Mouse (Mus musculus) hindbrain, embryonic 15.5 days (tissue): ENCODE data around the gene Usp32. TPM values are rescaled to one million over a fixed set of nuclear protein-coding genes. Genes with fewer than 3 reads are reported as not detected.

ENCODE experiments used
- ATAC-seq: fragments of 200-750 bp; cut with Nextera tagmentation; 2 replicates; pipeline ENCODE4 v1.8.0; 2017; ENCODE audit warnings: low read depth, moderate number of reproducible peaks, moderate TSS enrichment; ENCODE audit not compliant: low FRiP score
- H3K27ac ChIP-seq: fragments of 300-500 bp; sonication (generic); replicated peaks from 2 replicates; pipeline ENCODE4 v1.5.1; 2015; ENCODE audit warnings: mild to moderate bottlenecking, inconsistent platforms
- H3K27me3 ChIP-seq: fragments of 300-500 bp; sonication (generic); 2 replicates; pipeline ENCODE4 v1.6.1; 2015; ENCODE audit warnings: control low read depth, inconsistent platforms
- H3K36me3 ChIP-seq: fragments of 300-500 bp; sonication (generic); 2 replicates; pipeline ENCODE4 v1.6.1; 2015; ENCODE audit warnings: control low read depth, inconsistent platforms
- H3K4me1 ChIP-seq: fragments of 300-500 bp; sonication (generic); replicated peaks from 2 replicates; pipeline ENCODE4 v1.6.1; 2015; ENCODE audit warnings: control low read depth, inconsistent platforms
- H3K4me2 ChIP-seq: fragments of 300-500 bp; sonication (generic); 2 replicates; pipeline ENCODE4 v1.6.1; 2015; ENCODE audit warnings: moderate library complexity, mild to moderate bottlenecking, inconsistent platforms
- H3K4me3 ChIP-seq: fragments of 300-500 bp; sonication (generic); 2 replicates; pipeline ENCODE4 v1.5.1; 2015; ENCODE audit warnings: mild to moderate bottlenecking, inconsistent platforms
- H3K9ac ChIP-seq: fragments of 300-500 bp; sonication (generic); 2 replicates; pipeline ENCODE4 v1.6.1; 2015; ENCODE audit warnings: inconsistent platforms
- H3K9me3 ChIP-seq: fragments of 300-500 bp; sonication (generic); 2 replicates; pipeline ENCODE4 v1.6.1; 2016; ENCODE audit warnings: control low read depth, inconsistent platforms
- WGBS: fragments of 180-500 bp; shearing (Covaris S2); methylation state at CpG from one replicate; pipeline ENCODE4 v1.1.7; 2015; 5-methylcytosine and 5-hydroxymethylcytosine counted together
- polyA plus RNA-seq: library from polyadenylated mRNA; unstranded; fragments of >200 nt; fragmentation: Nextera tagmentation; extraction: Ambion mirVana; gene quantifications from 2 replicates; pipeline ENCODE4 v1.2.1, GENCODE M21; 2015

The Usp32 gene
- polyA plus RNA-seq, 1 experiment from 2014 or later, result 10.6 TPM

- Histone ChIP-seq H3K9me3 (no peaks in the 10 kb centered on the region), H3K4me1 (no peaks in the 10 kb centered on the region), H3K27me3 (no peaks in the 10 kb centered on the region), H3K9ac (no peak overlapping the region), H3K36me3 (no peaks in the 10 kb centered on the region), H3K27ac (no peak overlapping the region), H3K4me3 (no peak overlapping the region), H3K4me2 (no peak overlapping the region)
- WGBS, result 96% methylated on average over 3 of the region's 3 CpGs
- no peak for ATAC-seq
Observed at GRCm38 (mm10) chr11:85116084-85116844, 23.7 kb downstream of the Usp32 start.

DNA sequence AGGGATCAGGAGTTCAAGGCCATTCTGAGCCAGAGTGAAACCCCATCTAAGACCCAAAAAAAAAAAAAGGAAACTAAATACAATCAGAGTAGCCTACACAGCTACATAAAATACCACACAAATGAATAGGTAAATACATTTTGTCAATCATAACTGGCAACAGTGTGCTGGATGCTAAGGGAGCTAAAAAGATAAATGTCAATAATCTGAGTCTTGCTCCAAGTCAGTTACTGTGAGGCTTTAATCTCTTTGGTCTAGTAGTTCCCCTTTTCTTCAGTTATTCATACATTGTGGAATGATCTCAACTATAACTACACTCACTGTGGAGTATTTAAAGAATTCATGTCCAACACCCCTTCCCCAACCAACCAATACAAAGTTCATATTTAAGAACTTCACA lies 30.0 kb downstream of the Usp32 start:
- H3K36me3 ChIP-seq, result 0 out of 2 replicates have a peak, but pooled peaks cover 5% of the 10 kb centered on the region
- H3K27ac ChIP-seq, result no peak overlapping the region
- H3K4me3 ChIP-seq, result no peak overlapping the region
- no peak overlapping the region for H3K9ac ChIP-seq
- ATAC-seq, result no peak
- H3K27me3 ChIP-seq, result no peaks in the 10 kb centered on the region
- no peaks in the 10 kb centered on the region for H3K9me3 ChIP-seq
- no peaks in the 10 kb centered on the region for H3K4me1 ChIP-seq
- H3K4me2 ChIP-seq, result no peak overlapping the region

DNA sequence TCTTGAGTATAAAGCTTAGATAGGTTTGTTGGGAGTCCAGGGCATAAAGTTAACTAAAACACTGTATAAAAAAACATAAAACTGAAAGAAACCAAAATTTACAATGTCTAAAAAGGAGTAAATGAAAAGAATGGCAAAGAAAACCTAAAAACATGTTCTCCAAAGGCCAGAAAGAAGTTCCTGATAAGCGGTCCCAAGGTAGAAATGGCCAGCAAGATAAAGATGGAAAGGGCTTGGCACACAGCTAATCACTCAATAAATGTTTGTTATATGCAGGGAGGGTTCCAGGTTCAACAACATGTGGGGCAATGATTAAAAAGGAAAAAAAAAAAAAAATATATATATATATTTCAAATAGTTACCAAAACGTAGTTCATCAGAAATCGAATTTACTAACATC lies 32.7 kb downstream of the Usp32 start:
- H3K4me2 ChIP-seq, result no peak overlapping the region
- over 99% methylated on average over 3 of the region's 3 CpGs for WGBS

GRCm38 (mm10) chr11:85105836-85106235 lies 34.1 kb downstream of the Usp32 start:
- no peak overlapping the region for H3K9ac ChIP-seq
- no peaks in the 10 kb centered on the region for H3K9me3 ChIP-seq
- no peak for ATAC-seq
- H3K4me3 ChIP-seq, result no peak overlapping the region
- H3K36me3 ChIP-seq, result peaks cover 5% of the 10 kb centered on the region; the same call in 1 of the 2 replicates
- H3K27ac ChIP-seq, result no peak overlapping the region
- H3K27me3 ChIP-seq, result no peaks in the 10 kb centered on the region
- WGBS, result 92% methylated on average over 2 of the region's 2 CpGs
- no peak overlapping the region for H3K4me2 ChIP-seq
- no peaks in the 10 kb centered on the region for H3K4me1 ChIP-seq

More for the DNA sequence above, 32.7 kb downstream of the Usp32 start:
- peaks cover 8% of the 10 kb centered on the region; the same call in 1 of the 2 replicates for H3K36me3 ChIP-seq
- H3K4me3 ChIP-seq, result no peak overlapping the region
- no peak overlapping the region for H3K9ac ChIP-seq
- H3K27me3 ChIP-seq, result no peaks in the 10 kb centered on the region
- H3K27ac ChIP-seq, result no peak overlapping the region
- no peak for ATAC-seq
- H3K9me3 ChIP-seq, result no peaks in the 10 kb centered on the region
- no peaks in the 10 kb centered on the region for H3K4me1 ChIP-seq

- 66% methylated on average over 2 of the region's 2 CpGs for WGBS
Observed at GRCm38 (mm10) chr11:85103763-85104162, 36.2 kb downstream of the Usp32 start.

DNA sequence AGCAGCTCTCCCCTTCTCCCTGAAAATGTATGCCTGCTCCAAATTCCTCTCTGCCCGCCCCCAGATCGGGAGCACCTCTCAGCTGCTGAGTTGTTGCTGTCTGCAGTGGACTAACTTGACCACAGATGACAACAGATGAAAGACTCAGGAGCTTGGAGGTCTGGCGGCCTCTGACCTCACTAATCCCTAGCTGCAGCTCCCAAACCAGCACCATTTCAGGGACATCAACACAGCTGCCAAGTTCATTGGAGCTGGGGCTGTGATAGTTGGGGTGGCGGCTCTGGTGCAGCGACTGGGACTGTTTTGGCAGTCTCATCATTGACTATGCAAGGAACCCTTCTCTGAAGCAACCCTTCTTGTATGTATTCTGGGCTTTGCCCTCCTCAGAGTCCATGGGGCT lies 44.8 kb downstream of the Usp32 start:
- no peaks in the 10 kb centered on the region for H3K4me1 ChIP-seq
- H3K4me3 ChIP-seq, result no peak overlapping the region
- no peak overlapping the region for H3K9ac ChIP-seq
- no peak for ATAC-seq
- 0 out of 2 replicates have a peak, but pooled peaks cover 5% of the 10 kb centered on the region for H3K36me3 ChIP-seq
- no peaks in the 10 kb centered on the region for H3K9me3 ChIP-seq
- WGBS, result 68% methylated on average over 5 of the region's 5 CpGs
- H3K27ac ChIP-seq, result no peak overlapping the region
- H3K27me3 ChIP-seq, result no peaks in the 10 kb centered on the region
- no peak overlapping the region for H3K4me2 ChIP-seq

More at GRCm38 (mm10) chr11:85103763-85104162, 36.2 kb downstream of the Usp32 start:
- no peaks in the 10 kb centered on the region for H3K9me3 ChIP-seq
- no peak overlapping the region for H3K27ac ChIP-seq
- H3K27me3 ChIP-seq, result no peaks in the 10 kb centered on the region
- H3K36me3 ChIP-seq, result peaks cover 6% of the 10 kb centered on the region; the same call in 1 of the 2 replicates
- no peak overlapping the region for H3K4me3 ChIP-seq
- no peak overlapping the region for H3K9ac ChIP-seq
- H3K4me1 ChIP-seq, result no peaks in the 10 kb centered on the region
- no peak for ATAC-seq
- no peak overlapping the region for H3K4me2 ChIP-seq

- no peak overlapping the region for H3K27ac ChIP-seq
- 0 out of 2 replicates have a peak, but pooled peaks cover 5% of the 10 kb centered on the region for H3K36me3 ChIP-seq
- H3K9ac ChIP-seq, result no peak overlapping the region
- H3K9me3 ChIP-seq, result no peaks in the 10 kb centered on the region
- H3K4me3 ChIP-seq, result no peak overlapping the region
- H3K4me2 ChIP-seq, result no peak overlapping the region
- H3K4me1 ChIP-seq, result no peaks in the 10 kb centered on the region
- no peak for ATAC-seq
- H3K27me3 ChIP-seq, result no peaks in the 10 kb centered on the region
Observed at GRCm38 (mm10) chr11:85086253-85086652, 53.7 kb downstream of the Usp32 start.

DNA sequence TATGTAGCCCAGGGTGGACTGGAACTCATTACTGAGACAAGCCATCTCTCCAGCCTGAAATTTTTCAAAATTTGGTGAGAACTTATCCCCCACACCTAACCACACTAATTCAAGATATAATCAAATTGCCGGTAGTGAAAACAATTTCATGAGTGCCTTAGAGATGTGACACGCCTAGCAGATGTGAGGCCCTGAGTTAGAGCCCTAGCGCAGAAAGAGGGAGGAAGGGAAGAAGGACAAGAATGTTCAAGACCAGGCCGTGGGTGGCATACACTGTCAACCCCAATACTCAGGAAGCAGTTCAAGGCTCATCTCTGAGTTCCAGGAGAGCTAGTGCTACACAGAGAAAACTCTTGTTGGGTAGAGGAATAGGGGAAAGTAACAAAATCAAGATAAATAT lies 72.1 kb downstream of the Usp32 start:
- no peak overlapping the region for H3K4me2 ChIP-seq
- WGBS, result 97% methylated on average over 4 of the region's 4 CpGs
- H3K9me3 ChIP-seq, result no peaks in the 10 kb centered on the region
- H3K4me3 ChIP-seq, result no peak overlapping the region
- no peaks in the 10 kb centered on the region for H3K4me1 ChIP-seq
- peaks cover 4% of the 10 kb centered on the region; the same call in 1 of the 2 replicates for H3K36me3 ChIP-seq
- H3K27ac ChIP-seq, result no peak overlapping the region
- H3K9ac ChIP-seq, result no peak overlapping the region
- no peaks in the 10 kb centered on the region for H3K27me3 ChIP-seq
- ATAC-seq, result no peak

DNA sequence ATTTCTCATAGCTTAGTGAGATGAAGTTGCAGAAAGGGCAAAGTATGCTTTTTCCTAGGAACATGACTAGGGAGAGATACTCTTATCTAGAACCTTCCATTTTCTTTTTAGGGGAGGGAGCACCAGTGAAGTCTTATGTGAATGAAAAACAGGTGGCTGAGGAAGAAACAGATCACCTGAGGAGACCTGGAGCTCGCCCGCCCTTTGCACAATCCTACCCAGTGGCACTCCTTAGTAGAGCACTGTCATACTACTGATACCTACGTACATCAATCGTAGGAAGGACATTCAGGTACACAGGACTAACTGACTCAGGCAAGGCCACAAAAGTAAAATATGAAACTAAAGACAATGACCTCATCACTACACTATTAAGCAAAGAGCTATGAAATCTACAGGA lies 81.4 kb downstream of the Usp32 start:
- H3K36me3 ChIP-seq, result peaks cover 7% of the 10 kb centered on the region; the same call in 1 of the 2 replicates
- no peaks in the 10 kb centered on the region for H3K27me3 ChIP-seq
- WGBS, result 95% methylated on average over 4 of the region's 4 CpGs
- no peaks in the 10 kb centered on the region for H3K9me3 ChIP-seq
- no peak overlapping the region for H3K4me2 ChIP-seq
- H3K9ac ChIP-seq, result no peak overlapping the region
- no peak for ATAC-seq
- no peak overlapping the region for H3K4me3 ChIP-seq
- H3K27ac ChIP-seq, result no peak overlapping the region
- H3K4me1 ChIP-seq, result no peaks in the 10 kb centered on the region

GRCm38 (mm10) chr11:85057544-85057943 lies 82.4 kb downstream of the Usp32 start:
- H3K27ac ChIP-seq, result no peak overlapping the region
- H3K36me3 ChIP-seq, result peaks cover 7% of the 10 kb centered on the region; the same call in 1 of the 2 replicates
- no peaks in the 10 kb centered on the region for H3K27me3 ChIP-seq
- no peak overlapping the region for H3K9ac ChIP-seq
- no peak for ATAC-seq
- no peak overlapping the region for H3K4me3 ChIP-seq
- no peaks in the 10 kb centered on the region for H3K4me1 ChIP-seq
- H3K9me3 ChIP-seq, result no peaks in the 10 kb centered on the region
- 96% methylated on average over 1 of the region's 1 CpGs for WGBS
- no peak overlapping the region for H3K4me2 ChIP-seq

DNA sequence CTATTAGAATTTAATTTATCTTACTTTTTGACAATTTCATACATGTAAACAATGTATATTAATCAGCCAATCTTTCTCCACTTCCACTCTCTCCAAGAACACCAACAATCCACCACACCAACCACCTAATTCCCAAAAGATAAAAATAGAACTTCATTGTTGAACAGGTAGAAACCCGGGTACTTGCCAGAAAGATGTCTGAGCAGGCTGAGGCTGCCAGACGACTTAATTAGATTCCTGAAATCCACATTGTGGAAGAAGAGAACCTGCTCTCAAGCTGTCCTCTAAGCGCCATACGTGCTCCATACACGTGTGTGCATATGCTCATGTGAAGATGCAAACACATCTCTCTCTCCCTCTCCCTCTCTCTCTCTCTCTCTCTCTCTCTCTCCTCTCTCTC lies 83.1 kb downstream of the Usp32 start:
- Histone ChIP-seq H3K4me3 (no peak overlapping the region), H3K4me1 (no peaks in the 10 kb centered on the region), H3K9me3 (no peaks in the 10 kb centered on the region), H3K27ac (no peak overlapping the region), H3K9ac (no peak overlapping the region), H3K4me2 (no peak overlapping the region), H3K27me3 (no peaks in the 10 kb centered on the region), H3K36me3 (peaks cover 7% of the 10 kb centered on the region; the same call in 1 of the 2 replicates)
- ATAC-seq, result no peak
- 71% methylated on average over 5 of the region's 5 CpGs for WGBS

- Histone ChIP-seq H3K9me3 (no peaks in the 10 kb centered on the region), H3K4me2 (no peak overlapping the region), H3K4me1 (no peaks in the 10 kb centered on the region), H3K9ac (no peak overlapping the region), H3K36me3 (peaks cover 7% of the 10 kb centered on the region; the same call in 1 of the 2 replicates), H3K27ac (no peak overlapping the region), H3K4me3 (no peak overlapping the region), H3K27me3 (no peaks in the 10 kb centered on the region)
- ATAC-seq, result no peak
- 94% methylated on average over 2 of the region's 2 CpGs for WGBS
Observed at GRCm38 (mm10) chr11:85055561-85055960, 84.4 kb downstream of the Usp32 start.
